Mouse (Mus musculus) liver, adult 10 weeks (tissue): ENCODE results near the gene Litaf. TPM values are rescaled to one million over a fixed set of nuclear protein-coding genes. Genes with fewer than 3 reads are reported as not detected.

ENCODE experiments used
- polyA plus RNA-seq: library from polyadenylated mRNA; stranded (reverse); fragments of 350-450 nt; fragmentation: Illumina TruSeq; extraction: RNeasy Lipid Tissue Mini Kit (QIAGEN cat#74804); gene quantifications from one replicate; pipeline ENCODE4 v1.2.3, GENCODE M21; 2014; ENCODE audit warnings: low read depth, low replicate concordance

The Litaf gene
- polyA plus RNA-seq = 41.6 TPM

GRCm38 (mm10) chr16:11066029-11066832 is at the start of gene Litaf:
Gene Litaf, minus strand, starts transcription at chr16:11066157.

GRCm38 (mm10) chr16:11060645-11061044 is 5.3 kb downstream of the Litaf start, which contains the start of gene Snn:
Gene Snn, plus strand, starts transcription at chr16:11060945.

Other genes with a start within 250 kb of the Litaf start
- gene Rmi2, start 231.1 kb downstream of the Litaf start, polyA plus RNA-seq = not detected
- gene Snn, start 5.2 kb downstream of the Litaf start, polyA plus RNA-seq = 0.85 TPM
- 13.1 TPM for gene Txndc11, start 68.5 kb upstream of the Litaf start, polyA plus RNA-seq
- 102 TPM for gene Zc3h7a, start 110.2 kb upstream of the Litaf start, polyA plus RNA-seq
- 87.1 TPM for gene Rsl1d1, start 137.2 kb upstream of the Litaf start, polyA plus RNA-seq
- gene Gspt1, start 188.2 kb upstream of the Litaf start, polyA plus RNA-seq = 231 TPM
- not detected for gene Tnfrsf17, start 247.7 kb upstream of the Litaf start, polyA plus RNA-seq